38 mouse cellular contexts compared by ENCODE assay signal in genomic region chr19:12024149-12024548, GRCm38 (mm10). TPM values are rescaled to one million over a fixed set of nuclear protein-coding genes. Genes with fewer than 3 reads are reported as not detected.
DNase-seq lines count a peak whose midpoint lies in the region; ATAC-seq and TF ChIP-seq lines count a peak whose summit lies in the region.
"Had no signal": no experiment of that assay in that cellular context is flagged by ENCODE, and none has a peak within 500 bp of the region (broad histone marks: within the 10 kb centered on the region; RNA-seq: fewer than 3 reads in every experiment).

No protein-coding gene starts in this region.

- no peak overlapping the region for H3K27ac ChIP-seq in lung, postnatal 0 days (ENCODE audit: low read length)
- peak overlapping the region; percentile 70 for H3K27ac ChIP-seq in macrophage
- no peak overlapping the region for H3K27ac ChIP-seq in thymus, adult 2 months (ENCODE audit: control insufficient read depth, insufficient read depth, low read length)
- H3K27ac ChIP-seq: embryonic facial prominence, embryonic 13.5 days; hindbrain, embryonic 12.5 days; kidney, postnatal 0 days; left cerebral cortex, adult 2 months; limb, embryonic 12.5 days; neural tube, embryonic 15.5 days; stomach, postnatal 0 days had no signal

- no peaks in the 10 kb centered on the region for H3K36me3 ChIP-seq in lung, postnatal 0 days (ENCODE audit: insufficient read depth, low read length)
- no peaks in the 10 kb centered on the region for H3K36me3 ChIP-seq in macrophage (ENCODE audit: inconsistent target)
- H3K36me3 ChIP-seq in thymus, adult 2 months (ENCODE audit: control insufficient read depth, insufficient read depth, low read length): no peaks in the 10 kb centered on the region
- H3K36me3 ChIP-seq: embryonic facial prominence, embryonic 13.5 days; hindbrain, embryonic 12.5 days; limb, embryonic 12.5 days; neural tube, embryonic 15.5 days had no signal

- no peak for TF ChIP-seq EP300 in lung, postnatal 0 days (IDR thresholded peaks at IDR 0.05)

- H3K4me2 ChIP-seq in lung, postnatal 0 days (replicated peaks; ENCODE audit: low read depth, low read length): no peak overlapping the region
- H3K4me2 ChIP-seq: embryonic facial prominence, embryonic 13.5 days; hindbrain, embryonic 12.5 days; limb, embryonic 12.5 days; liver, embryonic 11.5 days; midbrain, embryonic 11.5 days; neural tube, embryonic 15.5 days had no signal

- no peak overlapping the region for H3K9ac ChIP-seq in lung, postnatal 0 days (replicated peaks; ENCODE audit: low read depth)
- H3K9ac ChIP-seq: embryonic facial prominence, embryonic 13.5 days; hindbrain, embryonic 12.5 days; limb, embryonic 12.5 days; neural tube, embryonic 15.5 days had no signal

- 61% methylated on average over 4 of the region's 4 CpGs for WGBS in lung, postnatal 0 days
- WGBS in macrophage (ENCODE audit: missing documents): 6% methylated on average over 4 of the region's 4 CpGs
- 68% methylated on average over 4 of the region's 4 CpGs for WGBS in thymus, adult 2 months

- H3K79me2 ChIP-seq in macrophage (ENCODE audit: inconsistent target): no peaks in the 10 kb centered on the region

- no peaks in the 10 kb centered on the region for H3K27me3 ChIP-seq in lung, postnatal 0 days (replicated peaks; ENCODE audit: insufficient read depth, low read length)
- H3K27me3 ChIP-seq in thymus, adult 2 months (ENCODE audit: control insufficient read depth, insufficient read depth, low read length): no peaks in the 10 kb centered on the region
- H3K27me3 ChIP-seq: embryonic facial prominence, embryonic 13.5 days; hindbrain, embryonic 12.5 days; limb, embryonic 12.5 days; neural tube, embryonic 15.5 days had no signal

- no peak for ATAC-seq in lung, postnatal 0 days
- peak; percentile 88 for ATAC-seq in neutrophil, adult 5-6 weeks (ENCODE audit: extremely low read depth, insufficient number of reproducible peaks, low FRiP score, poor library complexity, severe bottlenecking)
- no peak for ATAC-seq in erythroid progenitor cell, adult 5-6 weeks (replicated peaks; ENCODE audit: low FRiP score, poor library complexity, severe bottlenecking)
- ATAC-seq: activated CD4-positive, CD25-positive, alpha-beta regulatory T cell, adult 4 months; forebrain, embryonic 16.5 days; intestine, embryonic 16.5 days had no signal

- no peaks in the 10 kb centered on the region for H3K4me1 ChIP-seq in lung, postnatal 0 days (ENCODE audit: insufficient read depth, low read depth, low read length)
- H3K4me1 ChIP-seq in thymus, adult 2 months (replicated peaks; ENCODE audit: control insufficient read depth, insufficient read depth, low read length): no peaks in the 10 kb centered on the region
- H3K4me1 ChIP-seq: embryonic facial prominence, embryonic 13.5 days; hindbrain, embryonic 12.5 days; limb, embryonic 12.5 days; neural tube, embryonic 15.5 days had no signal

- no peaks in the 10 kb centered on the region for H3K9me3 ChIP-seq in lung, postnatal 0 days (ENCODE audit: low read length)
- H3K9me3 ChIP-seq: embryonic facial prominence, embryonic 13.5 days; hindbrain, embryonic 12.5 days; limb, embryonic 12.5 days; neural tube, embryonic 15.5 days had no signal

- TF ChIP-seq POLR2A in thymus, adult 2 months (IDR thresholded peaks at IDR 0.05; ENCODE audit: control insufficient read depth, extremely low read depth, insufficient read depth, low read length, poor library complexity): no peak

- no peak overlapping the region for H3K4me3 ChIP-seq in lung, postnatal 0 days (ENCODE audit: low read depth, low read length)
- no peak overlapping the region for H3K4me3 ChIP-seq in macrophage (ENCODE audit: inconsistent target)
- H3K4me3 ChIP-seq in thymus, adult 2 months (ENCODE audit: control insufficient read depth, insufficient read depth, low read length): no peak overlapping the region
- H3K4me3 ChIP-seq: embryonic facial prominence, embryonic 13.5 days; hindbrain, embryonic 12.5 days; left cerebral cortex, adult 2 months; limb, embryonic 12.5 days; neural tube, embryonic 15.5 days had no signal

- TF ChIP-seq CTCF in lung, postnatal 0 days (IDR thresholded peaks at IDR 0.05): no peak
- no peak for TF ChIP-seq CTCF in thymus, adult 2 months (IDR thresholded peaks at IDR 0.05; ENCODE audit: borderline replicate concordance, control insufficient read depth, extremely low read depth, insufficient read depth, low read length, poor library complexity)

- DNase-seq in heart, adult 18-20 months: peak; percentile 9 to 42
- DNase-seq in heart, adult 9 months (ENCODE audit: low spot score in 2 of 2): no peak
- DNase-seq in lung, postnatal 0 days (ENCODE audit: low spot score): peak; percentile 21
- no peak for DNase-seq in lung, postnatal 36 days
- DNase-seq in thymus, adult 2 months: no peak
- DNase-seq: adrenal gland, adult 2 months; cerebellum, adult 8-10 months; gastrocnemius, postnatal 10 days; kidney, adult 8-10 months; kidney, postnatal 4 days; right cerebral cortex, postnatal 4 days; thymus, adult 18-20 months; thymus, postnatal 36 days had no signal

RNA-seq across cellular contexts. Expression of gene Olfr1423, which starts 17.0 kb away (rescaled TPM):
- total RNA-seq in heart, adult 18-20 months (2021): not detected
- polyA plus RNA-seq in lung, postnatal 0 days (2015; fragmentation: Nextera tagmentation; extraction: Ambion mirVana): not detected in 2 replicates
- total RNA-seq in macrophage (2018; cell fraction: chromatin; rRNA removed): not detected
- total RNA-seq in macrophage (2018; cell fraction: cytosol; rRNA removed): not detected
- total RNA-seq in macrophage (2018; cell fraction: nucleus; rRNA removed): not detected
- polyA plus RNA-seq in macrophage (2018): not detected in 3 replicates
- total RNA-seq in neutrophil, adult 5-6 weeks (2017): not detected in 2 replicates
- total RNA-seq in erythroid progenitor cell, adult 5-6 weeks (2015; ENCODE audit: low replicate concordance): not detected in 2 replicates
- not detected in 2 replicates for total RNA-seq in erythroid progenitor cell, adult 5-6 weeks (2017; ENCODE audit: low replicate concordance)
- not detected in 2 replicates for polyA plus RNA-seq in thymus, adult 2 months (2012; rRNA removed)
- total RNA-seq: adrenal gland, adult 2 months; adrenal gland, postnatal 4 days; gastrocnemius, postnatal 10 days; heart, postnatal 25 days; layer of hippocampus, postnatal 14 days; left cerebral cortex, adult 2 months; left cerebral cortex, postnatal 25 days had no signal
- polyA plus RNA-seq: adrenal gland, adult 2 months; embryonic facial prominence, embryonic 13.5 days; forebrain, embryonic 11.5 days; forebrain, embryonic 16.5 days; gonadal fat pad, adult 2 months; heart, embryonic 14.5 days; intestine, embryonic 16.5 days; kidney, postnatal 0 days; limb, embryonic 12.5 days; lung, embryonic 16.5 days; neural tube, embryonic 15.5 days; spleen, adult 2 months; stomach, postnatal 0 days had no signal

RNA-seq across cellular contexts. Expression of gene Olfr1424, which starts 38.3 kb away (rescaled TPM):
- total RNA-seq in heart, adult 18-20 months (2021): not detected
- not detected in 2 replicates for polyA plus RNA-seq in lung, postnatal 0 days (2015; fragmentation: Nextera tagmentation; extraction: Ambion mirVana)
- total RNA-seq in macrophage (2018; cell fraction: chromatin; rRNA removed): not detected
- not detected for total RNA-seq in macrophage (2018; cell fraction: cytosol; rRNA removed)
- total RNA-seq in macrophage (2018; cell fraction: nucleus; rRNA removed): not detected
- polyA plus RNA-seq in macrophage (2018): not detected in 3 replicates
- total RNA-seq in neutrophil, adult 5-6 weeks (2017): not detected in 2 replicates
- not detected in 2 replicates for total RNA-seq in erythroid progenitor cell, adult 5-6 weeks (2015; ENCODE audit: low replicate concordance)
- not detected in 2 replicates for total RNA-seq in erythroid progenitor cell, adult 5-6 weeks (2017; ENCODE audit: low replicate concordance)
- polyA plus RNA-seq in thymus, adult 2 months (2012; rRNA removed): not detected in 2 replicates
- total RNA-seq: adrenal gland, adult 2 months; adrenal gland, postnatal 4 days; gastrocnemius, postnatal 10 days; heart, postnatal 25 days; layer of hippocampus, postnatal 14 days; left cerebral cortex, adult 2 months; left cerebral cortex, postnatal 25 days had no signal
- polyA plus RNA-seq: activated CD4-positive, CD25-positive, alpha-beta regulatory T cell, adult 4 months; adrenal gland, adult 2 months; embryonic facial prominence, embryonic 13.5 days; forebrain, embryonic 11.5 days; forebrain, embryonic 16.5 days; gonadal fat pad, adult 2 months; heart, embryonic 14.5 days; hindbrain, embryonic 12.5 days; intestine, embryonic 16.5 days; kidney, postnatal 0 days; limb, embryonic 12.5 days; liver, embryonic 11.5 days; liver, embryonic 16.5 days; lung, embryonic 16.5 days; midbrain, embryonic 11.5 days; neural tube, embryonic 15.5 days; spleen, adult 2 months; stomach, postnatal 0 days had no signal

RNA-seq across cellular contexts. Expression of gene Olfr1425, which starts 53.4 kb away (rescaled TPM):
- total RNA-seq in heart, adult 18-20 months (2021): not detected
- not detected in 2 replicates for polyA plus RNA-seq in lung, postnatal 0 days (2015; fragmentation: Nextera tagmentation; extraction: Ambion mirVana)
- not detected for total RNA-seq in macrophage (2018; cell fraction: chromatin; rRNA removed)
- not detected for total RNA-seq in macrophage (2018; cell fraction: cytosol; rRNA removed)
- total RNA-seq in macrophage (2018; cell fraction: nucleus; rRNA removed): not detected
- polyA plus RNA-seq in macrophage (2018): not detected in 3 replicates
- total RNA-seq in neutrophil, adult 5-6 weeks (2017): 1.3 TPM in 1 of 2 replicates, not detected in the other
- total RNA-seq in erythroid progenitor cell, adult 5-6 weeks (2015; ENCODE audit: low replicate concordance): not detected in 2 replicates
- total RNA-seq in erythroid progenitor cell, adult 5-6 weeks (2017; ENCODE audit: low replicate concordance): not detected in 2 replicates
- not detected in 2 replicates for polyA plus RNA-seq in thymus, adult 2 months (2012; rRNA removed)
- total RNA-seq: adrenal gland, adult 2 months; adrenal gland, postnatal 4 days; gastrocnemius, postnatal 10 days; heart, postnatal 25 days; layer of hippocampus, postnatal 14 days; left cerebral cortex, adult 2 months; left cerebral cortex, postnatal 25 days had no signal
- polyA plus RNA-seq: activated CD4-positive, CD25-positive, alpha-beta regulatory T cell, adult 4 months; adrenal gland, adult 2 months; embryonic facial prominence, embryonic 13.5 days; forebrain, embryonic 11.5 days; forebrain, embryonic 16.5 days; gonadal fat pad, adult 2 months; heart, embryonic 14.5 days; hindbrain, embryonic 12.5 days; intestine, embryonic 16.5 days; kidney, postnatal 0 days; limb, embryonic 12.5 days; liver, embryonic 11.5 days; liver, embryonic 16.5 days; lung, embryonic 16.5 days; midbrain, embryonic 11.5 days; neural tube, embryonic 15.5 days; spleen, adult 2 months; stomach, postnatal 0 days had no signal

RNA-seq across cellular contexts. Expression of gene Osbp, which starts 58.4 kb away (rescaled TPM):
- 10 to 100 TPM; 97.2 to 99.2 TPM for total RNA-seq in heart, adult 18-20 months (2021)
- 4.6 and 5.2 TPM in 2 replicates for polyA plus RNA-seq in lung, postnatal 0 days (2015; fragmentation: Nextera tagmentation; extraction: Ambion mirVana)
- total RNA-seq in macrophage (2018; cell fraction: chromatin; rRNA removed): 10 to 100 TPM; 11.5 to 33.6 (median 23.9) TPM
- total RNA-seq in macrophage (2018; cell fraction: cytosol; rRNA removed): 10 to 100 TPM; 24.6 to 46.9 (median 36.0) TPM
- total RNA-seq in macrophage (2018; cell fraction: nucleus; rRNA removed): 10 to 100 TPM; 16.3 to 53.2 (median 36.8) TPM
- 27.8 to 35.2 TPM (median 29.0 TPM) in 3 replicates for polyA plus RNA-seq in macrophage (2018)
- total RNA-seq in neutrophil, adult 5-6 weeks (2017): 39.0 and 42.6 TPM in 2 replicates
- total RNA-seq in erythroid progenitor cell, adult 5-6 weeks (2015; ENCODE audit: low replicate concordance): 23.5 and 34.6 TPM in 2 replicates
- total RNA-seq in erythroid progenitor cell, adult 5-6 weeks (2017; ENCODE audit: low replicate concordance): 32.1 and 32.3 TPM in 2 replicates
- polyA plus RNA-seq in thymus, adult 2 months (2012; rRNA removed): 23.0 and 24.5 TPM in 2 replicates

Comparison
In these comparisons a context has a peak if more than half of its experiments do, and no peak if none do; other contexts are left out.
1. DNase-seq: peak in heart, adult 18-20 months (2 of 2) and lung, postnatal 0 days (single experiment); none in heart, adult 9 months (0 of 2), lung, postnatal 36 days (single experiment) and thymus, adult 2 months (single experiment).